Mouse (Mus musculus): ENCODE measurements around the gene Axl. TPM values are rescaled to one million over a fixed set of nuclear protein-coding genes. Genes with fewer than 3 reads are reported as not detected.
A peak's percentile ranks its signal among the peaks of the same experiment; 100 is the strongest.

Gene Axl
- total and polyA plus RNA-seq, 2 experiments from 2014 or later, result 16.5 to 28.1 TPM

DNA sequence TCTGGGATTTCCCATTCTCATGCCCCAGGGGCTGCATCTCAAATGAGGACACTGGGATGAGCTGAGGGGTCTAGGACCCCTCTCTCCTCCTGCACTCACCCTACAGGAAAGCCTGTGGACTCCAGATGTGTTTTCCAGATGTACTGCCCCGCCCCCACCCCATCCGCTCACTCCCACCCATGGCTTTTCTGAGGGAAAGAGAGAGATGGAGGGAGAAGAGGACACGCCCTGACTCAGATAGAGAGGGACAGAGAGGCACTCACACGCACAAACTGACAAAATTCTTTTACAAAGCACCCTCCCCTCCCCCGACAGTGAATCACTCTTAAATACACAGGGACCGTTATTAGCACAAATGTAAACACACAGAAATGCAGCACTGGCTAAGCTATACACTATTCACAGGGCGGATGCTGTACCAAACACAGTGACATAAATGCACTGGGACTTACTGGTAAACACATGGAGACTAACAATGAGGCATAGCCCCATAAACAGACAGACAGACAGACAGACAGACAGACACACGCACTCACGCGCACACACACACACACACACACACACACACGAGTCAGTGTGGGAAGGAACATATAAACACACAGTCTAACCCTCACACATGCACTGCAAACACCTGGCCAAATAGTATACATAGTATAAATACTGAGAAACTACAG is 6.4 kb downstream of the Axl start:
- H3K4me2 ChIP-seq (ENCODE audit: low read depth, low read length, poor library complexity, severe bottlenecking), result peak overlapping the region; percentile 71
- 0 out of 2 replicates have a peak overlapping the region, but pooled peaks have one; percentile 32 for H3K27ac ChIP-seq (ENCODE audit: low read depth, low read length)
- H3K36me3 ChIP-seq (ENCODE audit: insufficient read depth, low read length), result no peaks in the 10 kb centered on the region
- 0 out of 2 replicates have a peak overlapping the region, but pooled peaks have one; percentile 62 for H3K9ac ChIP-seq (replicated peaks; ENCODE audit: low read length, poor library complexity, severe bottlenecking)
- 58% methylated on average over 11 of the region's 11 CpGs for whole genome bisulfite sequencing
- DNase-seq (ENCODE audit: low spot score), result no peak
- 0 out of 2 replicates have a peak, but pooled peaks cover 6% of the 10 kb centered on the region for H3K4me1 ChIP-seq (ENCODE audit: insufficient read depth, low read length)
- no peaks in the 10 kb centered on the region for H3K9me3 ChIP-seq (ENCODE audit: low read length)
- TF ChIP-seq CTCF (IDR thresholded peaks at IDR 0.05), result no peak
- no peaks in the 10 kb centered on the region for H3K27me3 ChIP-seq (ENCODE audit: insufficient read depth, low read length)
- ATAC-seq (ENCODE audit: low FRiP score), result peak; percentile 51
- peak overlapping the region; percentile 35 for H3K4me3 ChIP-seq (ENCODE audit: low read depth, low read length)

DNA sequence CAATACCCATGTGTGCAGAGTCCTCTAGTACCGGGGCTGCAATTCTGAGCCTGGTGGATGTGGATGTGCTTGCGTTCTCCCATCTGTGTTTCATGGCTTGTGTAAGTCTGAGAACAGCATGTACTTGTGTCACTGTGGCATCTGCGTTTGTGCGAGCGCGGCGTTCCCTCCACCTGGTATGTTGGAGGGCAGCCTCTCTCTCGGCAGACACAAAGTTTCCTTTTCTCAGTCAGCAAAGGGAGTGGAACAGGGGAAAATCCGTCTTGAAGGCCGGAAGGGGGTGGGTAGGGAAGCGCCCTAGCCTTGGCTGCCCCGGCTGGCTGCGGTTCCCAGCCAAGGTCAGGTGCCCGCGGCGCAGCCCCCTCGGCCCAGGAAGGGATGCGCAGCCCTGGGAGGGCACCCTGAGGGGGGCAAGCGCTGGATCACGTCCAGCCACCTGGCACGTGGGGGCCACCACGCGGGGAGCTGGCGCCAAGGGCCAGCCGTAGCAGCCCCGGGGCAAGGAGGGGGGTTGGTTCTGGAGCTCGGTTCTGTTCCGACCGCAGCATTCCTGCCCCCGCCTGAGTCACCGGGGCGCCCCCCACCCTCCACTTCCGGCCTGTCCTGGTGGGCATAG is 7.1 kb downstream of the Axl start:
- H3K4me2 ChIP-seq (ENCODE audit: low read depth, low read length, poor library complexity, severe bottlenecking), result peak overlapping the region; percentile 71
- no peaks in the 10 kb centered on the region for H3K36me3 ChIP-seq (ENCODE audit: insufficient read depth, low read length)
- DNase-seq (ENCODE audit: low spot score) (no peak), ATAC-seq (ENCODE audit: low FRiP score) (peak; percentile 65)
- peak overlapping the region; percentile 62; the same call in 1 of the 2 replicates for H3K9ac ChIP-seq (replicated peaks; ENCODE audit: low read length, poor library complexity, severe bottlenecking)
- no peaks in the 10 kb centered on the region for H3K9me3 ChIP-seq (ENCODE audit: low read length)
- WGBS, result 9% methylated on average over 30 of the region's 33 CpGs
- TF ChIP-seq CTCF (IDR thresholded peaks at IDR 0.05), result no peak
- H3K4me3 ChIP-seq (ENCODE audit: low read depth, low read length), result peak overlapping the region; percentile 35
- 0 out of 2 replicates have a peak overlapping the region, but pooled peaks have one; percentile 32 for H3K27ac ChIP-seq (ENCODE audit: low read depth, low read length)
- H3K4me1 ChIP-seq (ENCODE audit: insufficient read depth, low read length), result 0 out of 2 replicates have a peak, but pooled peaks cover 6% of the 10 kb centered on the region
- no peaks in the 10 kb centered on the region for H3K27me3 ChIP-seq (ENCODE audit: insufficient read depth, low read length)

DNA sequence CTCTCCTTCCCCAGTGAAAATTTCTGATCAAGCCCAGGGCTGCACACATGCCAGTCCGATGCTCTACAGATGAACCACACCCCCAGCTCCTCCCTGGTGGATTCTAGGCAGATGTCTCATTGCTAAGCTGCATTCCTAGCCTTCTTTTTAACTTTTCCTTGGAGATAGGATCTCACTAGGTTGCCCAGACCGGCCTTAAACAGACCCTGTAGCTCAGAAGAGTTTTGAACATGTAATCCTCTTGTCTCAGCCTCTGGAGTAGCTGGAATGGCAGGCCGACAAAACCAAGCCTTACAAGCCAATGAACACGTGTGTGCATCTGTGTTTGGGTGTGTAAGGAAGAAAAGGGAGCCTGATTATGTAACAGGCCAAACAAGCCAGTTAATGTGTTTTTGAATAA is 7.8 kb downstream of the Axl start:
- DNase-seq (ENCODE audit: low spot score) (no peak), ATAC-seq (ENCODE audit: low FRiP score) (no peak)
- Histone ChIP-seq H3K9ac (replicated peaks; ENCODE audit: low read length, poor library complexity, severe bottlenecking) (no peak overlapping the region), H3K4me1 (ENCODE audit: insufficient read depth, low read length) (0 out of 2 replicates have a peak, but pooled peaks cover 6% of the 10 kb centered on the region), H3K4me2 (ENCODE audit: low read depth, low read length, poor library complexity, severe bottlenecking) (no peak overlapping the region), H3K27ac (ENCODE audit: low read depth, low read length) (no peak overlapping the region), H3K27me3 (ENCODE audit: insufficient read depth, low read length) (no peaks in the 10 kb centered on the region), H3K36me3 (ENCODE audit: insufficient read depth, low read length) (no peaks in the 10 kb centered on the region), H3K9me3 (ENCODE audit: low read length) (no peaks in the 10 kb centered on the region), H3K4me3 (ENCODE audit: low read depth, low read length) (no peak overlapping the region)
- 24% methylated on average over 4 of the region's 4 CpGs for WGBS
- TF ChIP-seq CTCF (IDR thresholded peaks at IDR 0.05), result no peak

DNA sequence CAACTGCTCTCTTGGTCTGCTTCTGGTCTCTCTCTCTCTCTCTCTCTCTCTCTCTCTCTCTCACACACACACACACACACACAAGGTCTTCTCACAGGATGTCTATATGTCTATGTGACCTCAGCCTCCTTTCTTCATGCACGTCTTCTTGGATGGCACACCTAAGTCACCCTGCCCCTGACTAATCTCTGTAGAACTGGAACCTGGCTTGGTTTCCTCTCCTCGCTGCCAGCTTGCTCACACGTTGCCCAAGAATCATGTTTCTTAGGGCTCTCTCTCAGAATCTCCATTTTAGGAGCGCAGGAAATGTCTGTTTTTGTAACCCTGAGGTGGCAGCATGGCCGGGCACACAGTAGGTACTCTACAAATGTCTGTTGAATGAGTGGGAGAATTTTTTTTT is 8.5 kb downstream of the Axl start:
- Histone ChIP-seq H3K27ac (ENCODE audit: low read depth, low read length) (no peak overlapping the region), H3K27me3 (ENCODE audit: insufficient read depth, low read length) (no peaks in the 10 kb centered on the region), H3K4me3 (ENCODE audit: low read depth, low read length) (no peak overlapping the region), H3K9ac (replicated peaks; ENCODE audit: low read length, poor library complexity, severe bottlenecking) (no peak overlapping the region), H3K4me1 (ENCODE audit: insufficient read depth, low read length) (0 out of 2 replicates have a peak, but pooled peaks cover 6% of the 10 kb centered on the region), H3K9me3 (ENCODE audit: low read length) (no peaks in the 10 kb centered on the region), H3K4me2 (ENCODE audit: low read depth, low read length, poor library complexity, severe bottlenecking) (no peak overlapping the region), H3K36me3 (ENCODE audit: insufficient read depth, low read length) (no peaks in the 10 kb centered on the region)
- ATAC-seq (ENCODE audit: low FRiP score), result no peak
- DNase-seq (ENCODE audit: low spot score), result no peak
- TF ChIP-seq CTCF (IDR thresholded peaks at IDR 0.05), result no peak
- 94% methylated on average over 5 of the region's 5 CpGs for WGBS

DNA sequence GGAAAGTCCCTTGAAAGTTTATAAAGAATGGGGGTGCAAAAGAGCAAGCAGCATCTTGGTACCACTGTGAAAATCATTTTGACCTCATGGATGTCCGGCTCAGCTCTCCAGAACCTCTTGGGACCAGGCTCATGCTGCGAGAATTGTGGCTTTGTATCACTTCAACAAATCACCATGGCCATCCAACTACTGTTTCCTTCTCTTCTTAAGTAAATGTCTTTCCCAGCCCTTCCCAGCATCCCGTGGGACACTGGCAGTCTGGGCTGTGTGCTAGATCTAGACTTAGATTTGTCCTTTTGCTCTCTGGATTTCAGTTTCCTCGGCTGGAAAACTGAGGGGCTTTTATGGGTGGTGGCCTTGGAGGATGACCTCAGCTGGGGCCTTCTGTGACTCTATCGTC is 20.3 kb downstream of the Axl start:
- TF ChIP-seq CTCF (IDR thresholded peaks at IDR 0.05), result no peak
- no peak overlapping the region for H3K9ac ChIP-seq (replicated peaks; ENCODE audit: low read length, poor library complexity, severe bottlenecking)
- H3K9me3 ChIP-seq (ENCODE audit: low read length), result no peaks in the 10 kb centered on the region
- no peak for ATAC-seq (ENCODE audit: low FRiP score)
- H3K27ac ChIP-seq (ENCODE audit: low read depth, low read length), result no peak overlapping the region
- WGBS, result 91% methylated on average over 5 of the region's 5 CpGs
- no peak overlapping the region for H3K4me2 ChIP-seq (ENCODE audit: low read depth, low read length, poor library complexity, severe bottlenecking)
- DNase-seq (ENCODE audit: low spot score), result no peak
- no peaks in the 10 kb centered on the region for H3K4me1 ChIP-seq (ENCODE audit: insufficient read depth, low read length)
- H3K27me3 ChIP-seq (ENCODE audit: insufficient read depth, low read length), result no peaks in the 10 kb centered on the region
- no peak overlapping the region for H3K4me3 ChIP-seq (ENCODE audit: low read depth, low read length)
- H3K36me3 ChIP-seq (ENCODE audit: insufficient read depth, low read length), result no peaks in the 10 kb centered on the region

DNA sequence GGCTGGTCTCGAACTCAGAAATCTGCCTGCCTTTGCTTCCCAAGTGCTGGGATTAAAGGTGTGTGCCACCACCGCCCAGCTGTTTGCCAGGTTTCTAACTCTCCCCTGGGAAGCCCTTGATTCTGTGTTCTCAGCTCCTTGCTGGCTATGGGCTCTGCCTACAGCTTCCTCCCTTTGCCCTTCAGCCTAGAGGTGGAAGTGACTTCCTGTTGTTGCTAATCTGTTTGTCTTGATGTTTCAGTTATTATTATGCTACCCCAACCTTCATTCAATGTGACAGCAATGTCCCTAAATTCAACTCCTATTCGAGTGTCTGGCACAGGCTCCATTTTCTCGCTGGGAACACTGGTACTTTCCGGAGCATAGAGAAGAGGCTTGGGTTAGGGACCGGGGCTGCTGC is 22.4 kb downstream of the Axl start:
- no peak for ATAC-seq (ENCODE audit: low FRiP score)
- Histone ChIP-seq H3K4me2 (ENCODE audit: low read depth, low read length, poor library complexity, severe bottlenecking) (no peak overlapping the region), H3K27ac (ENCODE audit: low read depth, low read length) (no peak overlapping the region), H3K4me3 (ENCODE audit: low read depth, low read length) (no peak overlapping the region), H3K36me3 (ENCODE audit: insufficient read depth, low read length) (no peaks in the 10 kb centered on the region), H3K9me3 (ENCODE audit: low read length) (no peaks in the 10 kb centered on the region), H3K4me1 (ENCODE audit: insufficient read depth, low read length) (no peaks in the 10 kb centered on the region), H3K27me3 (ENCODE audit: insufficient read depth, low read length) (no peaks in the 10 kb centered on the region), H3K9ac (replicated peaks; ENCODE audit: low read length, poor library complexity, severe bottlenecking) (no peak overlapping the region)
- WGBS, result 92% methylated on average over 6 of the region's 6 CpGs
- TF ChIP-seq CTCF (IDR thresholded peaks at IDR 0.05), result no peak
- DNase-seq (ENCODE audit: low spot score), result no peak
